Mouse (Mus musculus): ENCODE data around the gene Myh7.

DNA sequence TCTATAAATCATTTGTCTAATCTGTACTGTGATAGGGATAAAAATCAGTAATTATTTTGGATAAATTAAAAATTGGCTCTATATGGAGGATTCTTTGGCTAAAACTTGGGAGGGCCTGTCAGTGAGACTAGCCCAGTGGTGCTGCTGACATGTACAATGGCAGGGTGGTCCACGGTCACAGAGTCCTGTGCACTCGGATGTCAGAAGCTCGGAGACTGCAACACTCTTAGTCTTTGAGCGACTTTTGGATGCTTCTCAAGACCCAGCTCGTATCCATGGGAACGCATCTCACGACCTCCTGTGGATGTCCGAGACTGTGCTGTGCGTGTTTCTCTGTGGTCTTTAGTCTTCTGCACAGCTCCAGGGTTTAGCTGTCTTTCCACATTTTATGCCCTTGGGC lies 26.0 kb upstream of the Myh7 start:
- TF ChIP-seq POLR2A (IDR thresholded peaks at IDR 0.05; ENCODE audit: control insufficient read depth, low read depth, low read length), result no peak
- no peak for TF ChIP-seq CTCF (IDR thresholded peaks at IDR 0.05; ENCODE audit: control insufficient read depth, insufficient read depth, insufficient replicate concordance, low read depth, low read length)

All from testis, adult 2 months (tissue).